Mouse (Mus musculus): ENCODE measurements at regions not wholly inside any gene's neighbourhood (a gene's known extent, or its start where the extent isn't known, plus 50 kb on each side); places are given as distances from the start of the nearest gene placed in this dataset.

DNA sequence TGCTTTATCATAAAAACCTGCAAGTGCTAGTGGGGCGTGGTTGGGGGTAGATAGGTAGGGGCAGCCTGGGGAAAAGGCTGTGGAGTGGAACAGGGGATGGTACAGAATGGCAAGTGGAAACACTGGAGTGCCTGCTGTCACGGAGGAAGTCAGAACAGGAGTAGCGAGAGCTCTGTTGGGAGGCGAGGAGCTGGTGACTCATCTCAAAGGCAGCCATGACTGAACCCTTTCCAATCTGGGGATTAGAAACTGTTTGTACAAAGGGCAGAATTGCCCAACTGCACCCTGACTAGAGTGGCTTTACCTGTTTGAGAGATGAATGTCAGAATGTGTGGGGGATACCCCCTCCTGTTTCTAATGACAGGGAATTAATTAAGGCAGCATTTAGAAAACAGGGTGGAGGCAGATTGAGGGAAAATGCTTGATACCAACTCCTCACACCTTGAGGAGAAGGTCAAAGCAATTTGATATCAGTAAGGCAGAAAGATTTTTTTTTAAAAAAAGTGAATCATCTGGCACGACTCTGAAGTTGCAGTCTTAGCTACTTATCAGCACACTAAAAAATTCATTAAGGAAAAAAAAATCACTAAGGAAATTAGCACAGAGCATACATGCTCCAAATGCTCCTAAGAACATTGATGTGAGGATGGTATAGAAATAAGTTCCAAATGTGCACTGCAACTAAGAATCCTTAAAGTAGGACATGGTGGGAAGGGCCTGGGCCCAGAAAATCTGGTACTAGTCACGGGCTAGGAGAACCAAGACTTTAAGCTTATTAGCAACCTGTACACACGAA, 54.7 kb upstream of the Usp25 start:
- Histone ChIP-seq H3K4me3 (no peak overlapping the region), H3ac (ENCODE audit: control insufficient read depth, insufficient read length) (no peak overlapping the region), H3K27me3 (ENCODE audit: control insufficient read depth, insufficient read depth, insufficient read length) (no peaks in the 10 kb centered on the region), H3K4me2 (ENCODE audit: low read depth) (peak overlapping the region; percentile 65), H3K36me3 (ENCODE audit: control insufficient read depth, insufficient read depth) (no peaks in the 10 kb centered on the region), H3K79me2 (ENCODE audit: control insufficient read depth, insufficient read depth) (no peaks in the 10 kb centered on the region)
- TF ChIP-seq CEBPB (IDR thresholded peaks at IDR 0.05; ENCODE audit: insufficient read depth, poor library complexity, severe bottlenecking) (peak; percentile 85), TCF12 (IDR thresholded peaks at IDR 0.05; ENCODE audit: insufficient read depth, poor library complexity, severe bottlenecking) (no peak), SRF (IDR thresholded peaks at IDR 0.05; ENCODE audit: control insufficient read depth, insufficient read length, low read depth) (no peak)

DNA sequence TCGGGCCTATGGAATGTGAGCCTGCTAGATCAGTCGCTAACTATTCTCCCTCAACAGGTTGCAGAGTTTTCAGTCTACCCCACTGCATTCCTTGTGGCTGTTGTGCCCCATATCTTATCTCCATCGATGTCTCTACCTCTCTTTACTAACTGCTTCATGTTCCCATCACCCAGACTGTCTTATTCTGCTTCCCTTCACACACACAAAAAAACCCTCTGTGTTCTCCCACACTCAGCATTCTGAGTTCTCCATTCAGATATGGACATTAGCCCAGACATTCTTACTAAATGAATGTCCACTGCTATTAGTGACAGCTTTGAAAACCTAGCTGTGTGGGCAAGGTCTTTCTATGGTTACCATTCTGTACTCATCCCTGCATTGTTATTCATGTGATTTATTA, 56.0 kb upstream of the Usp25 start:
- Histone ChIP-seq H3K4me2 (ENCODE audit: low read depth) (peak overlapping the region; percentile 22), H3K4me3 (no peak overlapping the region), H3K27me3 (ENCODE audit: control insufficient read depth, insufficient read depth, insufficient read length) (no peaks in the 10 kb centered on the region), H3K79me2 (ENCODE audit: control insufficient read depth, insufficient read depth) (no peaks in the 10 kb centered on the region), H3K36me3 (ENCODE audit: control insufficient read depth, insufficient read depth) (no peaks in the 10 kb centered on the region), H3ac (ENCODE audit: control insufficient read depth, insufficient read length) (no peak overlapping the region)
- TF ChIP-seq CEBPB (IDR thresholded peaks at IDR 0.05; ENCODE audit: insufficient read depth, poor library complexity, severe bottlenecking): no peak

DNA sequence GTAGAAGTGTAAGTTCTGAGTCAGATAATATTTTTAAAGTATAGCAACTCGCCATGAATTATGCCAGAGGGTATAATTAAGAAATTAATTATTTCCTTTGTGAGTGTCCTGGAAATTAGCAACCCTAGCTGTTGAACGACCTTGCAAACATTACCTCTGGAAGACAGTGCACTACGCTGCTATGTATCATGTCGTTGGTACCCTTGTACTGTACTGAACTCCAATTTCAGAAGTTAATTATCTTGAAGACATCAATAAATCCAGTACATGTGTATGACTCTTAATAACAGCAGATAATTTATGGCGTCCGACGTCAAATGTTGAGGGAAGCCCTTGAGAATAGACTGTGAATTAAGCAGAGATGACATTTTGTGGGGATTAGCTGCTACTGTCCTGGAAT, 56.4 kb upstream of the Usp25 start:
- no peak overlapping the region for H3K4me3 ChIP-seq
- H3K27me3 ChIP-seq (ENCODE audit: control insufficient read depth, insufficient read depth, insufficient read length): no peaks in the 10 kb centered on the region
- no peak overlapping the region for H3ac ChIP-seq (ENCODE audit: control insufficient read depth, insufficient read length)
- TF ChIP-seq REST (IDR thresholded peaks at IDR 0.05; ENCODE audit: insufficient read depth, insufficient read length) (no peak), TCF3 (IDR thresholded peaks at IDR 0.05; ENCODE audit: insufficient read length, low read depth) (no peak), MYOD1 (IDR thresholded peaks at IDR 0.05; ENCODE audit: control insufficient read depth in 1 of 3, insufficient read length in 2 of 3, low read depth in 2 of 3) (no peak), MYOG (IDR thresholded peaks at IDR 0.05; ENCODE audit: control insufficient read depth in 1 of 3, insufficient read depth in 1 of 3, insufficient read length in 2 of 3, low read depth in 2 of 3) (no peak), E2F4 (IDR thresholded peaks at IDR 0.05; ENCODE audit: insufficient read depth) (no peak), MAX (IDR thresholded peaks at IDR 0.05; ENCODE audit: low read depth) (no peak), USF1 (IDR thresholded peaks at IDR 0.05; ENCODE audit: low read depth) (no peak), POLR2A (IDR thresholded peaks at IDR 0.05; ENCODE audit: insufficient read length, low read depth) (no peak), POLR2AphosphoS2 (IDR thresholded peaks at IDR 0.05; ENCODE audit: insufficient read length, low read depth) (no peak), CEBPB (IDR thresholded peaks at IDR 0.05; ENCODE audit: insufficient read depth, poor library complexity, severe bottlenecking) (no peak), TCF12 (IDR thresholded peaks at IDR 0.05; ENCODE audit: insufficient read depth, poor library complexity, severe bottlenecking) (no peak), SRF (IDR thresholded peaks at IDR 0.05; ENCODE audit: control insufficient read depth, insufficient read length, low read depth) (no peak)
- H3K36me3 ChIP-seq (ENCODE audit: control insufficient read depth, insufficient read depth): no peaks in the 10 kb centered on the region
- H3K79me2 ChIP-seq (ENCODE audit: control insufficient read depth, insufficient read depth): no peaks in the 10 kb centered on the region
- H3K4me2 ChIP-seq (ENCODE audit: low read depth): peak overlapping the region; percentile 22

DNA sequence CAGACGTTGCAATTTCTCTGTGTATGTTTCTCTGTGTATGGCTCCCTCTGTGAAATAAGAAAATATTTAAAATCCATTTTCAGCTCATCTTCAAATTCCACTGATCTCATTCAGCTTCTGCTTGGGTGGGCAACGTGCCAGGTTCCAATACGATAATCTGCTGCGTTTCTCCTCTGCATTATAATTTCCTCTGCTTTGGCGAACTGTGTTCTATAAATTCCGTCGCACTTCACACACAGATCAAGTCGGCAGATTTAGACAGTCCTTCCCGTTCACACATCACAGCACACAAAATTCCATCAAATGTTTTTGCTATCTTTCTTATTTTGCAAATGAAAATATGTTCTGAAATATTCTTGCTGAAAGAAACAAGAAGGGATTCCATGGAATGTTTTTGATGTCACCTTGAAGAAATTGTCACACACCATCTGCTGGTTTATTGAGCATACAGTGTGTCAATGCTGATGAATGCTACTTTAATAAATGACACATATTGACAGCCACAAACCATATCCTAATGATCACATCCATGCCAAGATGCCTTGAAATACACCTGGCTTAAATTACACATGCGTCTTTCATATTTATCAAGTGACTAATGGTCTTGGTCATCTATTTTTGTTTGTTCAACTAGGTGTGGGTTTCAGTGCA, 62.5 kb upstream of the Usp25 start:
- Histone ChIP-seq H3ac (ENCODE audit: control insufficient read depth, insufficient read length) (no peak overlapping the region), H3K4me3 (no peak overlapping the region), H3K79me2 (ENCODE audit: control insufficient read depth, insufficient read depth) (no peaks in the 10 kb centered on the region), H3K27me3 (ENCODE audit: control insufficient read depth, insufficient read depth, insufficient read length) (no peaks in the 10 kb centered on the region), H3K36me3 (ENCODE audit: control insufficient read depth, insufficient read depth) (no peaks in the 10 kb centered on the region), H3K4me2 (ENCODE audit: low read depth) (no peak overlapping the region)
- TF ChIP-seq TCF3 (IDR thresholded peaks at IDR 0.05; ENCODE audit: insufficient read length, low read depth): no peak
- TF ChIP-seq SRF (IDR thresholded peaks at IDR 0.05; ENCODE audit: control insufficient read depth, insufficient read length, low read depth): no peak
- TF ChIP-seq CEBPB (IDR thresholded peaks at IDR 0.05; ENCODE audit: insufficient read depth, poor library complexity, severe bottlenecking): no peak
- no peak for TF ChIP-seq TCF12 (IDR thresholded peaks at IDR 0.05; ENCODE audit: insufficient read depth, poor library complexity, severe bottlenecking)
- no peak for TF ChIP-seq E2F4 (IDR thresholded peaks at IDR 0.05; ENCODE audit: insufficient read depth)
- TF ChIP-seq MAX (IDR thresholded peaks at IDR 0.05; ENCODE audit: low read depth): no peak
- TF ChIP-seq MYOG (IDR thresholded peaks at IDR 0.05; ENCODE audit: control insufficient read depth in 1 of 3, insufficient read depth in 1 of 3, insufficient read length in 2 of 3, low read depth in 2 of 3): no peak
- TF ChIP-seq MYOD1 (IDR thresholded peaks at IDR 0.05; ENCODE audit: control insufficient read depth in 1 of 3, insufficient read length in 2 of 3, low read depth in 2 of 3): no peak
- no peak for TF ChIP-seq POLR2AphosphoS2 (IDR thresholded peaks at IDR 0.05; ENCODE audit: insufficient read length, low read depth)
- no peak for TF ChIP-seq POLR2A (IDR thresholded peaks at IDR 0.05; ENCODE audit: insufficient read length, low read depth)
- no peak for TF ChIP-seq REST (IDR thresholded peaks at IDR 0.05; ENCODE audit: insufficient read depth, insufficient read length)
- no peak for TF ChIP-seq USF1 (IDR thresholded peaks at IDR 0.05; ENCODE audit: low read depth)

DNA sequence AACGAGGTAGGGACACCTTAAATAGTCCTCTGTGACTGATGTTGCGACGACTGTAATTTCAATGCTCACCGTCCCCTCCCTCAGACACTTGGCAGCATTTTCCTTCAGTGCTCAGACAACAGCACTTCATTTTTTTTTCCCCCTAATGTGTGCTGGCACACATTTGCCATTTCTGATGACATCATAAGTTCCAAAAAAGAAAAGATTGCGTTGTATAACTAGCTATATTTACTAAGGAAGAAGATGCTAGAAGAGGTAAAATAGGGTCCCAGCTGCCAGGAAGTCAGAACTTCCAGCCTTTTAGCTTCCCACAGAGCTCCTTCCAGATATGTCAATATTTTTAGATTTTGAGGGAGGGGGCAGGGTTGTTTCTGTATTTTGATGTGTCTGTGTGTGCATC, 66.5 kb upstream of the Usp25 start:
- Histone ChIP-seq H3K36me3 (ENCODE audit: control insufficient read depth, insufficient read depth) (no peaks in the 10 kb centered on the region), H3K79me2 (ENCODE audit: control insufficient read depth, insufficient read depth) (no peaks in the 10 kb centered on the region), H3K27me3 (ENCODE audit: control insufficient read depth, insufficient read depth, insufficient read length) (no peaks in the 10 kb centered on the region), H3ac (ENCODE audit: control insufficient read depth, insufficient read length) (no peak overlapping the region), H3K4me2 (ENCODE audit: low read depth) (no peak overlapping the region), H3K4me3 (no peak overlapping the region)
- no peak for TF ChIP-seq POLR2A (IDR thresholded peaks at IDR 0.05; ENCODE audit: insufficient read length, low read depth)
- TF ChIP-seq E2F4 (IDR thresholded peaks at IDR 0.05; ENCODE audit: insufficient read depth): no peak
- TF ChIP-seq MYOG (IDR thresholded peaks at IDR 0.05; ENCODE audit: control insufficient read depth in 1 of 3, insufficient read depth in 1 of 3, insufficient read length in 2 of 3, low read depth in 2 of 3): no peak
- no peak for TF ChIP-seq REST (IDR thresholded peaks at IDR 0.05; ENCODE audit: insufficient read depth, insufficient read length)
- TF ChIP-seq MAX (IDR thresholded peaks at IDR 0.05; ENCODE audit: low read depth): no peak
- TF ChIP-seq TCF3 (IDR thresholded peaks at IDR 0.05; ENCODE audit: insufficient read length, low read depth): no peak
- no peak for TF ChIP-seq CEBPB (IDR thresholded peaks at IDR 0.05; ENCODE audit: insufficient read depth, poor library complexity, severe bottlenecking)
- no peak for TF ChIP-seq POLR2AphosphoS2 (IDR thresholded peaks at IDR 0.05; ENCODE audit: insufficient read length, low read depth)
- TF ChIP-seq SRF (IDR thresholded peaks at IDR 0.05; ENCODE audit: control insufficient read depth, insufficient read length, low read depth): no peak
- no peak for TF ChIP-seq TCF12 (IDR thresholded peaks at IDR 0.05; ENCODE audit: insufficient read depth, poor library complexity, severe bottlenecking)
- no peak for TF ChIP-seq MYOD1 (IDR thresholded peaks at IDR 0.05; ENCODE audit: control insufficient read depth in 1 of 3, insufficient read length in 2 of 3, low read depth in 2 of 3)
- no peak for TF ChIP-seq USF1 (IDR thresholded peaks at IDR 0.05; ENCODE audit: low read depth)

All from myocyte (in vitro differentiated cells).